Mouse (Mus musculus): ENCODE results near the gene Plod1.

Plod1 gene

GRCm38 (mm10) chr4:147938148-147939096 is 1.9 kb upstream of the Plod1 start:
- DNase-seq (ENCODE audit: low spot score): no peak

DNA sequence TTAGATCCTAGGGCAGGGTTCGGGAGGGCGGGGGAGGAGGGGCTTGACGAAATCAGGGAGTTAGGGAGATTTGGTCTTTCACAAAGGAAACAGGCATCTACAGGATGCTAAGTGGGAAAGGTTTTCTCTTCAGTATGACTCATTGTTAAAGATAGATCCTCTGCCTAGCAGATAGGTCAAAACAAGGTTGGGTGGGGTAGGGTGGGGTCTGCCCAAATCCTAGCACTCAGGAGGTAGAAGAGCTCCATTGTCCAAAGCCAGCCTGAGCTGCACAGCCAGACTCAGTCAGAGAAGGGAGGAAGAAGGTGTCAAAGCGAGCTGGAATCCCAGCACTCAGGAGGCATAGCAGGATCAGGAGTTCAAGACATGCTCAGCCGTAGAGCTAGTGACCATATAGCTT is 919 bp upstream of the Plod1 start:
- DNase-seq (ENCODE audit: low spot score): no peak

DNA sequence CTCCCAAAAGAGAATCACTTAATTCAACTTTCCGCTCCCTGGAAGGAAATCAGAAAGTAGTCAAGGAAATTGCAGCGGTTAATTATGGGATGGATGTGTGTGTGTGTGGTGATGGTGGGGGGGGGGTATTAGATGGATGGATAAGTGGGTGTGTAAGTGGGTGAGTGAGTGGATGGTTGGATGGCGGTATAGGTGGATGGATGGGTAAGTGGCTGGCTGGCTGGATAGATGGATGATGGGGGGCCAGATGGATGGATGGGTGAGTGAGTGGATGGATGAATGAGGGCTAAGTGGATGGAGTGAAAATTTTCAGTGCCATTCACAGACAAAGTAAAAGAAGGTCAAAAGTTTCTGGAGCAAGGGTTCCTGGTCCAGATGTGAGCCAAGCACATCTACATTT is 454 bp upstream of the Plod1 start:
- DNase-seq (ENCODE audit: low spot score): no peak

DNA sequence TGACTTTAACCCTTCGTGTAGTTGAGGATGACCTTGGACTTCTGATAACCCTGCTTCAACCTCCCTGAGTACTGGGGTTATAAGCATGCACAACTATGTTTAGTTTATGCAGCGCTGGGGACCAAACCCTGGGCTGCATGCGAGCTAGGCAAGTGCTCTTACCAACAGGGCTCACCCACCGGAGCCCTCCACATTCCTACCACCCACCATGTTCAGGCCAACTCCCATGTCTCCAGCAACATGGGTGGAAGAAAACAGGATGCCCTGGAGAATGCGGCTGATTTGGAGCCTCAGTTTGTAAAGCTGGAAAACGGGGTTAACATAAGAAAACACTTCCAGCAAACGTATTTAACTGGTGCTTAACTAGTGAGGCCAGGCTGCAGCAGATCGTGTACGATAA is 663 bp downstream of the Plod1 start:
- no peak for DNase-seq (ENCODE audit: low spot score)

- DNase-seq (ENCODE audit: low spot score): no peak
Measured at GRCm38 (mm10) chr4:147934611-147935010, 2.0 kb downstream of the Plod1 start.

- DNase-seq (ENCODE audit: low spot score): no peak
Measured at GRCm38 (mm10) chr4:147934134-147934533, 2.4 kb downstream of the Plod1 start.

- DNase-seq (ENCODE audit: low spot score): no peak
Measured at GRCm38 (mm10) chr4:147930946-147931345, 5.6 kb downstream of the Plod1 start.

DNA sequence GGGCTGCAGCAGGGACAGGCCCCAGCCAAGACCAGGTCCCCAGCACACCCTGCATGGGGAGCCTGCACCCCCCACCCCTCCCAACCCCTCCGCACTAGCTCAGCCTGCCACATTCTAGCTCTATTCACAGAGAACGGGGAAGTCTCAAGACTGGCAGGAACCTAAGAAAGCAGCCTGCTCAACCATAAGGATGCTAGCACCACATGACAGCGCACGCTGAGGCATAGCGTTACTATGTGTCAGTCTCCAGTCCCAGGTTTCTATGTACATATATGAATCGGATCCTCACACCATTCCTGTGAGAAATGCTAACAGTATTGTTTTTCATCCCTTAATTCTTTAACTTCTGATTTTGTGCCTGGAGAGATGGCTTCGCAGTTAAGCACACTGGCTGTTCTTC is 8.0 kb downstream of the Plod1 start:
- DNase-seq (ENCODE audit: low spot score): no peak

GRCm38 (mm10) chr4:147928136-147928535 is 8.4 kb downstream of the Plod1 start:
- DNase-seq (ENCODE audit: low spot score): no peak

DNA sequence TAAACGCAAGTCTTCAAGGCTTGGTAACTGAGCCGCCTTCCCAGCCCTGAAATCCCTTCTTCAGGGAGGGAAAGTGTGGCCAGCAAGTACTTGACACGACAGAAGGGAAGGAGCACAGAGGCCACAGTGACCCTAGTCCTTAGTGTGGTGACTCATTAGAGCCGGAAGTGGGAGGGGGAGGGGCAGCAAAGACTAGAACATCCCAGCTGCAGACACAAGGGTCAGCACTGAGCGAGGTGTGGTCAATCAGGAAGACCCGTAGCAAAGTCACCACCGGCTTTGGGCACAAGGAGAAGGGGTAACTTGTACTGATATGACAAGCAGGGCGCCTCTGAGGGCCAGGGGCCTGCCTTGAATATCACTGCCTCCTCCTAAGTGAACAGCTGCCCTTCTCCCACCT is 8.9 kb downstream of the Plod1 start:
- no peak for DNase-seq (ENCODE audit: low spot score)

GRCm38 (mm10) chr4:147922341-147922740 is 14.2 kb downstream of the Plod1 start:
- no peak for DNase-seq (ENCODE audit: low spot score)

GRCm38 (mm10) chr4:147920973-147921372 is 15.6 kb downstream of the Plod1 start:
- DNase-seq (ENCODE audit: low spot score): no peak

- DNase-seq (ENCODE audit: low spot score): no peak
Measured at GRCm38 (mm10) chr4:147918459-147919121, 18.0 kb downstream of the Plod1 start.

- DNase-seq (ENCODE audit: low spot score): no peak
Measured at GRCm38 (mm10) chr4:147909486-147909885, 27.1 kb downstream of the Plod1 start.

DNA sequence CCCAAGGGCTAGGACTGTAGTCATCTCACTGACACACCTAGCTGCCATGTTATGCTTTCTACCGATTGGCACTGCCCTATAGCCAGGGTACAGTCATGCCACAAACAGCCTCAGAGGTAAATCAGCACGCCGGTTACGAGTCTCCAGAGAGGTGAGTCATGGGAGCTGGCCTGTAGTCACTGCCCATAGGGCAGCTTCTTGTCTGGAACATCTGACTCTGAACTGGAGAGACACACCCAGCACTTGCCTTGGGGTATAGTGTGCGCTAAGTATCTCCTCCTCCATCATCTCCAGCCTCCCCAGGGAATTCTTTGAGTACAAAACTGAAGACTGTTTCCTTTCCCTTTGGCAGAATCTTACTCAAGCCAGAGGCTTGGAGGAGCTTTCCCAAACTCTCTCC is 30.3 kb downstream of the Plod1 start:
- no peak for DNase-seq (ENCODE audit: low spot score)

GRCm38 (mm10) chr4:147905090-147905659 is 31.4 kb downstream of the Plod1 start:
- DNase-seq (ENCODE audit: low spot score): no peak

DNA sequence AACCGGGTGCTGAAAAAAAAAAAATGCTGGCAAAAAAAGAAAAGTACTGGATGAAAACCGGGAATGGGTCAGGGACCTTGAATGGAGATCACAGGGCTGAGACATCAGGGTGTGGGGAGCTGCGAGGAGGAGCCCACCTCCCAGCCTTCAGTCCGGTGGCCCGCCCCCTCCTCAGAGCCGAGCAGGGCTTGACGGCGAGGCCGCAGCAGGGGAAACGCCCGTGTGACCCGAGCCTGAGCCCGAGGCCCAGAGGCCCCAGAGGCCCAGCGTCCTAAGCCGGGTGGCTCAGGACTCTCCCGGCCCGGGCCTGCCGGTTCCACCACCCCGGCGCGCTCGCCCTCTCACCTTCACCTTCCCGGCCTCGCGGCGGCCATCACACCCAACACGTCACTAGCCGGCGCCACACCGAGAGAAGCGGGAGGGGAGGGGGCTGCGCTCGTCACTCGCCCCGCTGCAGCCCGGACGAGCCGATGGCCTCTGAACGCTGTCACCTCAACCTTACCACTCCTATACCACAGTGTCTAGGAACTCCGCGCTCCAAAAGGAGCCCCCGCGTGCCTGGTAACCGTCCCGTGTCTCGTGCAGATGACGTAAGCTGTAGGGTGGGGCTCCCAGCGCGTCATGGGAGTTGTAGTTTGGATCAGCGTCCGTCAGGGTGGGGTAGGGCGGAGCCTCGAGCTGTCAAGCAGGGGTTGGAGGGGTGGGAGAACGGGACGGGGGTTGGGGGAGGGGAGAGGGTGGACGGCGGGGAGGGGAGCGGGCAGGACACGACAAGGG is 32.1 kb downstream of the Plod1 start, which contains the start of gene Mfn2:
Gene Mfn2, minus strand, starts transcription at position 392 of the 777 bp plus-strand sequence.
- peak; percentile 85 for DNase-seq (ENCODE audit: low spot score)

- no peak for DNase-seq (ENCODE audit: low spot score)
Measured at GRCm38 (mm10) chr4:147903601-147904000, 33.0 kb downstream of the Plod1 start.

DNA sequence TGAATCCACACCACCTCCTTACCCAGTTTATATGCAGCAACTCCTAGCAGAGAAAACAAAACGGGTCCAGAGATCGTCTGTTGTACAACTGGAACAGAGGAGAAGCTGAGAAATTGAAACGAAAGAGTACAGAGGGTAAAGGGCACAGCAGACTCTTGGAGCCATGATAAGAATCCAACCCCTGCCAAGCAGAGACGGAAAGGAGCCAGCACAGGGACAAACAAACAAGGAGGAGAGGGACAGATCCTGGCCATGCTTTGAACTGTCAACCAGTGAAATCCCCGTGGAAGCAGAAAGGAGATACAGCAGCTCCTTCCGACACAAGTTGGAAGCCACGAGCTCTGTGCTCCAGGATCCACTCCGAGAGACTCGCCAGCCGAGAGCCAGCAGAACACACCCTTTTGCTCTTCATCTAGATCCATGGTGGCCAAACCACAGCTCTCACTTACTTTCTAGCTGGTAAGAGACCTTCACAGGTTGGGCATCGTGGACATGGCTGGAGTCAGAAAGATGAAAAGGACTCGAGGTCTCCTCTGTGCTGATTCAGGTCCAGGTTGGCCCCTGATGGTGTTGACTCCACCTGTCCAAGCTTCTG is 33.6 kb downstream of the Plod1 start:
- no peak for DNase-seq (ENCODE audit: low spot score)

- DNase-seq (ENCODE audit: low spot score): no peak
Measured at GRCm38 (mm10) chr4:147900452-147900851, 36.1 kb downstream of the Plod1 start.

- no peak for DNase-seq (ENCODE audit: low spot score)
Measured at GRCm38 (mm10) chr4:147897348-147897747, 39.2 kb downstream of the Plod1 start.

GRCm38 (mm10) chr4:147896411-147896810 is 40.2 kb downstream of the Plod1 start:
- DNase-seq (ENCODE audit: low spot score): no peak
